Mouse (Mus musculus) embryo, embryonic 10.5 days (tissue): Measurements from ENCODE around the gene Klf3.
"Not testable (repeated sequence)": the region's sequence is repeated elsewhere in the genome, so short reads cannot be mapped to it uniquely, and the experiment has no call there.

Experiments
- DNase-seq: peaks from one replicate; pipeline ENCODE4 v3.0.0-alpha.2; 2015; ENCODE audit warnings: low spot score

Gene Klf3

DNA sequence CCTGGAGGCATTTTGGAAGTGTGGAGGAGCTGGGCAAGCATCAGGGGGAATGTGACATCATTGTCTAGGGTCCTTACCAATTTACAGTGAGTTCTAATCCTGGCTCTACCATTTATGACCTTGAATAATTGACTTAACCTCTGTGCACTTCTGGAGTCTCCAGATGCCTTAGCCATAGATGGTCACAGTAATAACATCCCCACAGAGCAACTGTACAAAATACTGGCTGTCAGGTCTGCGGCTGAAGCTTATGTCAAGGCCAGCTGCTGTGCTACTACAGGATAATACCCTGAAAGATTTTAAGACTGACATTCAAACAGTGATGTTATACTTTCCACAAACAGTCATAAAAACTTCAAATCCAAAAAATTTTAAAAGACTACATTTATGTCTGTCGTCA, 75.3 kb downstream of the Klf3 start:
- peak; percentile 34 for DNase-seq

DNA sequence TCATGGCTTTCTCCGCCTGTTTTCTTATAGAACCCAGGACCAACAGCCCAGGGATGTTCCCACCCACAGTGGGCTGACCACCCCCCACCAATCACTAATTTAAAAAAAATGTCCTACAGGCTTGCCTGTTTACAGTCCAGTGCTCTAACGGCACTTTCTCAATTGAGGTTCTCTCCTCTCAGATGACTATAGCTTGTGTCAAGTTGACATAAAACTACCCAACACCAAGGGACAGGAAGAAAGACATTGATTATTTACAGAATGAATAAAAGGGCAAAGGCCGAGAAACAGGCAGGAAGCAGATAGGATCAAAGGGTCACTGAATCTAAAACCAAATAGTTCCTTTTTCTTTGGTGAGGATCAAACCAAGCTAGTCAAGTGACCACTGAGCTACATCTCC, 76.1 kb downstream of the Klf3 start:
- no peak for DNase-seq

DNA sequence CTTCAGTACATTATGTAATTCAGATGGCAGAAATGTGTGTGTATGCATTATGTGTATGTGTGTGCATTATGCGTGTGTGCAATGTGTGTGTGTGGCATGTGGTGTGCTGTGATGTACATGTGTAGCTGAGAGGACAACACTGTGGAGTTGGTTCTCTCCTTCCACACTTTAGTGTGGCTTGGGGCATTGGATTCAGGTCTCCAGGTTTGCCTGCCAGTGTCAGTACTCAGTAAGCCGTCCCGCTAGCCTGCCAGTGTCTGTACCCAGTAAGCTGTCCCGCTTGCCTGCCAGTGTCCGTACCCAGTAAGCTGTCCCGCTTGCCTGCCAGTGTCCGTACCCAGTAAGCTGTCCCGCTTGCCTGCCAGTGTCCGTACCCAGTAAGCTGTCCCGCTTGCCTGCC, 78.4 kb downstream of the Klf3 start:
- not testable (repeated sequence) for DNase-seq

DNA sequence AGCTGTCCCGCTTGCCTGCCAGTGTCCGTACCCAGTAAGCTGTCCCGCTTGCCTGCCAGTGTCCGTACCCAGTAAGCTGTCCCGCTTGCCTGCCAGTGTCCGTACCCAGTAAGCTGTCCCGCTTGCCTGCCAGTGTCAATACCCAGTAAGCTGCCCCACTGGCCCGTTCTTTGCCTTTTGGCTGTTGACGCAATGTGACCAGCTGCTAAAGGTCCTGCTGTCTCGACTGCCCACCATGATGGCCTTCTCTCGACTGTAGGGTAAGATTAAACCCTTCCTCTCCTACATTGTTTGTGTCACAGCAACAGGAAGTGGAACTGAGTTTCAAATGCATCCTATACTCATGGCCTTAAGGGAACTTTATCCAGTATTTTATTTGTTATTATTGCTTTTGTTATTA, 78.8 kb downstream of the Klf3 start:
- not testable (repeated sequence) for DNase-seq
